Mouse (Mus musculus) G1E (cell line): ENCODE data around the gene Tcap. TPM values are rescaled to one million over a fixed set of nuclear protein-coding genes. Genes with fewer than 3 reads are reported as not detected.
"Not testable (repeated sequence)": the region's sequence is repeated elsewhere in the genome, so short reads cannot be mapped to it uniquely, and the experiment has no call there.

Source experiments
- ATAC-seq: 2 replicates; pipeline ENCODE4 v1.8.0; 2016; ENCODE audit warnings: mild to moderate bottlenecking; ENCODE audit not compliant: insufficient number of reproducible peaks, poor library complexity, low FRiP score, severe bottlenecking; ENCODE audit errors: extremely low read depth
- DNase-seq: peaks from one replicate; pipeline ENCODE4 v3.0.0; 2012; ENCODE audit warnings: low spot score
- H3K27me3 ChIP-seq: 2 replicates; pipeline ENCODE4 v1.6.1; 2012; ENCODE audit warnings: mild to moderate bottlenecking, low read length, inconsistent platforms; ENCODE audit not compliant: insufficient read depth
- H3K36me3 ChIP-seq: replicated peaks from 2 replicates; pipeline ENCODE3; 2012; ENCODE audit warnings: mild to moderate bottlenecking, inconsistent platforms
- H3K4me1 ChIP-seq: 2 replicates; pipeline ENCODE4 v1.6.1; 2012; ENCODE audit warnings: low read depth, low read length, inconsistent platforms, mixed read lengths; ENCODE audit not compliant: insufficient read depth
- H3K4me3 ChIP-seq: 2 replicates; pipeline ENCODE4 v1.5.1; 2012; ENCODE audit warnings: low read depth, mild to moderate bottlenecking, inconsistent platforms, low read length, moderate library complexity, mixed read lengths
- H3K9me3 ChIP-seq: replicated peaks from 2 replicates; pipeline ENCODE4 v1.6.1; 2012; ENCODE audit warnings: inconsistent platforms
- CTCF ChIP-seq: IDR thresholded peaks from 2 replicates; pipeline ENCODE4 v1.5.1; 2012; ENCODE audit warnings: low read depth, low read length, inconsistent platforms, mixed read lengths
- GATA1 ChIP-seq: IDR thresholded peaks from 2 replicates; pipeline ENCODE4 v1.6.1; 2012; ENCODE audit warnings: borderline replicate concordance, low read length, inconsistent platforms, mixed read lengths
- GATA2 ChIP-seq: IDR thresholded peaks from 2 replicates; pipeline ENCODE4 v1.6.1; 2012; ENCODE audit warnings: low read depth, low read length, inconsistent platforms, borderline replicate concordance
- POLR2AphosphoS5 ChIP-seq: IDR thresholded peaks from 2 replicates; pipeline ENCODE4 v1.6.1; 2012; ENCODE audit warnings: low read depth, low read length, inconsistent platforms; ENCODE audit not compliant: insufficient replicate concordance
- TAL1 ChIP-seq: conservative IDR thresholded peaks from 2 replicates; pipeline ENCODE4 v1.6.1; 2012; ENCODE audit warnings: low read depth, low read length, inconsistent platforms, mixed read lengths
- polyA plus RNA-seq: library from polyadenylated mRNA; stranded (reverse); fragments of >175 nt; gene quantifications from 2 replicates; pipeline ENCODE4 v1.2.3, GENCODE M21; 2012
- total RNA-seq, 2 experiments: library from RNA; stranded (forward) in 1 of 2; stranded (reverse) in 1 of 2; fragments of 200-1000 nt in 1 of 2; fragments of >200 nt in 1 of 2; fragmentation: Nextera tagmentation in 1 of 2; gene quantifications; 2 replicates each; pipeline ENCODE4 v1.2.3; 2014 to 2017

Gene Tcap
- total and polyA plus RNA-seq, 3 experiments = not detected

DNA sequence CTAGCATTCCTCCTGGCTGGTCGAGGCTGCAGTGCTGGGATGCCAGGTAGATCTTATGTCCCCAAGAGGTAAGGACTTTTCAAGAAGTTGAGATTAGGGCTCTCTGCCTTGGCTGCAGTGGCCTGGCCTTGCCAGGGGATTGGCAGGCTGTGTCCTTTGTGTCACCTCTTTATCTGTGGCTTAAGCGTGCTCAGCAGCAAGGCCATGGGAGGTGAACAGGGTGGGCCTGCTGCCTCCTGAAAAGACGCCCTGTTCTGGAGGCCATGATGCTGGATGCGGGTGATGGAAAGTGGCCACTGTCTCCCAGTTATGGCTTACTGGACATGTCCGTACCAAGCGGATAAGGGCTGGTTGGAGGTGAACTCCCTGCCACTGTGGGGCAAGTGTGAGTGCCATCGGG is 4.2 kb upstream of the Tcap start:
- peaks cover 13% of the 10 kb centered on the region for H3K27me3 ChIP-seq
- H3K4me3 ChIP-seq = no peak overlapping the region
- no peak for TF ChIP-seq TAL1
- H3K9me3 ChIP-seq = no peaks in the 10 kb centered on the region
- H3K4me1 ChIP-seq = no peaks in the 10 kb centered on the region
- DNase-seq (no peak), ATAC-seq (no peak)
- peaks cover 73% of the 10 kb centered on the region for H3K36me3 ChIP-seq

- no peak for ATAC-seq
- no peak for DNase-seq
- peaks cover 66% of the 10 kb centered on the region for H3K36me3 ChIP-seq
- no peak for TF ChIP-seq POLR2AphosphoS5
- H3K4me3 ChIP-seq = no peak overlapping the region
- H3K27me3 ChIP-seq = peaks cover 21% of the 10 kb centered on the region
- no peaks in the 10 kb centered on the region for H3K4me1 ChIP-seq
- no peaks in the 10 kb centered on the region for H3K9me3 ChIP-seq
Observed at GRCm38 (mm10) chr11:98380106-98380505, 3.5 kb upstream of the Tcap start.

- Histone ChIP-seq H3K4me1 (peaks cover 4% of the 10 kb centered on the region; the same call in 1 of the 2 replicates), H3K9me3 (no peaks in the 10 kb centered on the region), H3K36me3 (peaks cover 51% of the 10 kb centered on the region), H3K27me3 (peaks cover 36% of the 10 kb centered on the region), H3K4me3 (no peak overlapping the region)
- DNase-seq (no peak), ATAC-seq (no peak)
- TF ChIP-seq GATA2 (no peak), CTCF (no peak), POLR2AphosphoS5 (no peak), TAL1 (no peak), GATA1 (no peak)
Observed at GRCm38 (mm10) chr11:98381651-98382050, 2.0 kb upstream of the Tcap start.

DNA sequence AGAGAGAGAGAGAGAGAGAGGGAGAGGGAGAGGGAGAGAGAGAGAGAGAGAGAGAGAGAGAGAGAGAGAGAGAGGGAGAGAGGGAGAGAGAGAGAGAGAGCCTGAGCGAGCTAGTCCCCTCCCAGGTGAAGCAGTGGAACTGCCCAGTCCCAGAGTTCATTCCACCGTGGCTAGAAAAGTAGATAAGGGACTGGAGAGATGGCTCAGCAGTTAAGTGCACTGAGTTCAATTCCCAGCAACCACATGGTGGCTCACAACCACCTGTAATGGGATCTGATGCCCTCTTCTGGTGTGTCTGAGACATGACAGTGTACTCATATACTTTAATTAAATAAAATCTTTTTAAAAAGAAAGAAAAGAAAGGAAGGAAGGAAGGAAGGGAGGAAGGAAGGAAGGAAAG is 1.2 kb upstream of the Tcap start:
- Histone ChIP-seq H3K36me3 (peaks cover 43% of the 10 kb centered on the region), H3K27me3 (peaks cover 42% of the 10 kb centered on the region)
- H3K4me1 ChIP-seq, ATAC-seq, H3K9me3 ChIP-seq, DNase-seq, H3K4me3 ChIP-seq: not testable (repeated sequence)

- ATAC-seq = no peak
- Histone ChIP-seq H3K4me3 (no peak overlapping the region), H3K36me3 (peaks cover 25% of the 10 kb centered on the region), H3K9me3 (no peaks in the 10 kb centered on the region), H3K4me1 (peaks cover 8% of the 10 kb centered on the region; the same call in 1 of the 2 replicates), H3K27me3 (peaks cover 51% of the 10 kb centered on the region)
- DNase-seq = no peak
- TF ChIP-seq TAL1 (no peak), CTCF (no peak), GATA2 (no peak), POLR2AphosphoS5 (no peak), GATA1 (no peak)
Observed at GRCm38 (mm10) chr11:98384216-98384615, 605 bp downstream of the Tcap start.

GRCm38 (mm10) chr11:98384721-98385637 is 1.4 kb downstream of the Tcap start:
- H3K36me3 ChIP-seq = peaks cover 17% of the 10 kb centered on the region
- TF ChIP-seq GATA1 (no peak), TAL1 (no peak), CTCF (no peak), GATA2 (no peak), POLR2AphosphoS5 (no peak)
- ATAC-seq = no peak
- DNase-seq = no peak
- H3K27me3 ChIP-seq = peaks cover 51% of the 10 kb centered on the region
- peaks cover 8% of the 10 kb centered on the region; the same call in 1 of the 2 replicates for H3K4me1 ChIP-seq
- H3K4me3 ChIP-seq = no peak overlapping the region
- no peaks in the 10 kb centered on the region for H3K9me3 ChIP-seq
